Mouse (Mus musculus) left cerebral cortex, postnatal 4 days (tissue): ENCODE results near the gene Ccdc8. TPM values are rescaled to one million over a fixed set of nuclear protein-coding genes. Genes with fewer than 3 reads are reported as not detected.

Experiments used
- DNase-seq: peaks from one replicate; pipeline ENCODE4 v3.0.0-alpha.2; 2022
- intact Hi-C: fragments of 180-260 bp; cut with DNase I; formaldehyde crosslinking; loops from one replicate; pipeline ENCODE4 v1.15.1; 2025
- total RNA-seq, 2 experiments: library from RNA; stranded (reverse); gene quantifications; 2 replicates each; pipeline ENCODE4 v1.2.3; 2021

The Ccdc8 gene
- total RNA-seq, 2 experiments from 2014 or later = 3.3 to 4.3 TPM

DNA sequence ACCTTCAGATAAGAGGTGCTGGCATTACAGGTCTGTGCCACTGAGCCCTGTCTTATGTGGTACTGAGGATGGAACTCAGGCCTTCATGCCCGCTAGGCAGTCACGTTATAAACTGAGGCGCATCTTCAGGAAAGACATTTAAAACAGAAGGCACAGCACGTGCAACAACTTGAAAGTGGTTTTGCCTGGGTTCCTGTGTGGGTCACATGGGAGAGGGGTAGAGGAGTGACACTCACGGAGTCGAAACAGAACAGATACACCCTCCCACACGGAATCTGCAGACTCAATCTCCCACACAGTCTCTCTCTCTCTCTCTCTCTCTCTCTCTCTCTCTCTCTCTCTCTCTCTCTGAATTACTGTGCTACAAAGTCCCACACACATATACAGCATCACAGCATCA lies 37.7 kb downstream of the Ccdc8 start:
- no peak for DNase-seq
- intact Hi-C loops = no loop called here

- intact Hi-C loops = no loop called here
- DNase-seq = peak; percentile 63
Measured at GRCm38 (mm10) chr7:17038018-17038695, 45.6 kb downstream of the Ccdc8 start.

GRCm38 (mm10) chr7:17039373-17039772 lies 46.9 kb downstream of the Ccdc8 start:
- DNase-seq = no peak
- intact Hi-C loops = no loop called here

- intact Hi-C loops = no loop called here
- DNase-seq = no peak
Measured at GRCm38 (mm10) chr7:17045743-17046142, 53.2 kb downstream of the Ccdc8 start.

Other genes with a start within 250 kb of the Ccdc8 start
- gene Slc1a5, start 211.4 kb upstream of the Ccdc8 start, total RNA-seq = 1 to 10 TPM; 8.8 TPM
- 100 to 1,000 TPM; 223 to 229 TPM for gene Strn4, start 176.8 kb upstream of the Ccdc8 start, total RNA-seq
- gene Fkrp, start 176.0 kb upstream of the Ccdc8 start, total RNA-seq = 10 to 100 TPM; 35.8 to 38.9 TPM
- gene Prkd2, start 149.8 kb upstream of the Ccdc8 start, total RNA-seq = 1 to 10 TPM; 9.1 to 9.5 TPM
- gene Dact3, start 117.4 kb upstream of the Ccdc8 start, total RNA-seq = 10 to 100 TPM; 57.6 to 61.8 TPM
- 1 to 10 TPM; 1.2 to 1.7 TPM for gene Gng8, start 100.9 kb upstream of the Ccdc8 start, total RNA-seq
- gene Ptgir, start 86.2 kb upstream of the Ccdc8 start, total RNA-seq = not detected
- gene Calm3, start 68.6 kb upstream of the Ccdc8 start, total RNA-seq = 1,000 to 10,000 TPM; 1,235 to 1,345 TPM
- 100 to 1,000 TPM; 169 to 194 TPM for gene Pnmal2, start 48.0 kb upstream of the Ccdc8 start, total RNA-seq
- 10 to 100 TPM; 56.0 to 57.6 TPM for gene Pnmal1, start 33.0 kb upstream of the Ccdc8 start, total RNA-seq
- gene Gm42372, start 9.6 kb upstream of the Ccdc8 start, total RNA-seq = 10 to 100 TPM; 38.0 to 41.8 TPM
- gene Ppp5c, start 35.2 kb downstream of the Ccdc8 start, total RNA-seq = 100 to 1,000 TPM; 110 to 120 TPM
- 1 to 10 TPM; 6.7 to 7.9 TPM for gene Hif3a, start 69.7 kb downstream of the Ccdc8 start, total RNA-seq
- gene Psg16, start 81.3 kb downstream of the Ccdc8 start, total RNA-seq = 1 to 10 TPM; 5.2 to 6.8 TPM
- under 1 TPM in 1 of 2 experiments, not detected in 1; 0.10 TPM for gene Ceacam3, start 157.6 kb downstream of the Ccdc8 start, total RNA-seq
- gene Psg29, start 210.8 kb downstream of the Ccdc8 start, total RNA-seq = not detected